In genomic region chr11:35407341-35408154, GRCm38 (mm10) we compare ENCODE assay signal across 8 mouse cellular contexts.
DNase-seq lines count a peak whose midpoint lies in the region; ATAC-seq and TF ChIP-seq lines count a peak whose summit lies in the region.

No protein-coding gene starts in this region.

- TF ChIP-seq CTCF in Patski (IDR thresholded peaks at IDR 0.05), result peak; percentile 80

- CTCF ChIA-PET in Patski (lab: Charles Lee), result interaction anchor here (0.6 to 1.9 kb wide), 9 partner anchors 29 to 573 kb away, joined by 3 to 9 read pairs (median 4); no protein-coding TSS in a partner anchor

- 60% methylated on average over 12 of the region's 12 CpGs for WGBS in hindbrain, embryonic 13.5 days

- peaks cover 16% of the 10 kb centered on the region for H3K4me1 ChIP-seq in hindbrain, embryonic 13.5 days (replicated peaks)

- no peaks in the 10 kb centered on the region for H3K36me3 ChIP-seq in hindbrain, embryonic 13.5 days

- H3K4me3 ChIP-seq in hindbrain, embryonic 13.5 days, result no peak overlapping the region

- no peaks in the 10 kb centered on the region for H3K27me3 ChIP-seq in Patski
- H3K27me3 ChIP-seq in hindbrain, embryonic 13.5 days, result peaks cover 37% of the 10 kb centered on the region

- POLR2A ChIA-PET in Patski (lab: Charles Lee), result no interaction called here

- in situ Hi-C loops in Patski (cut with MboI; ENCODE audit: low pct_unique_long_range_greater_than_20kb), result loop anchor here (10.0 kb wide), 1 partner anchor 563 kb away; no protein-coding TSS in a partner anchor

- no peak overlapping the region for H3K27ac ChIP-seq in hindbrain, embryonic 13.5 days

- no peak overlapping the region for H3K4me2 ChIP-seq in hindbrain, embryonic 13.5 days

- ATAC-seq in Patski, result peak; percentile 44
- peak; percentile 83 for ATAC-seq in hindbrain, embryonic 13.5 days (ENCODE audit: low FRiP score)
- ATAC-seq in inflammation-experienced regulatory T-cells, adult 6 months, result no peak

- H3K9ac ChIP-seq in hindbrain, embryonic 13.5 days, result no peak overlapping the region

- no peaks in the 10 kb centered on the region for H3K9me3 ChIP-seq in hindbrain, embryonic 13.5 days

- DNase-seq in Patski (ENCODE audit: low read depth, low spot score), result peak; percentile 20
- peak; percentile 90 for DNase-seq in cerebellum, adult 9-10 months
- peak; percentile 50 to 56 for DNase-seq in frontal cortex, postnatal 25 days (ENCODE audit: low spot score in 2 of 2)
- peak; percentile 68 to 76 for DNase-seq in layer of hippocampus, postnatal 10 days (ENCODE audit: low spot score in 2 of 2)
- peak; percentile 55 for DNase-seq in lung, postnatal 14 days
- peak; percentile 67 for DNase-seq in right cerebral cortex, postnatal 14 days

Comparison
In these comparisons a context has a peak if more than half of its experiments do, and no peak if none do; other contexts are left out.
1. DNase-seq: peak in every context shown above with its lines; median percentile 90 in cerebellum, adult 9-10 months; 72 in layer of hippocampus, postnatal 10 days; 67 in right cerebral cortex, postnatal 14 days; 55 in lung, postnatal 14 days; 53 in frontal cortex, postnatal 25 days; 20 in Patski.